Mouse (Mus musculus): ENCODE measurements at regions not wholly inside any gene's neighbourhood (a gene's known extent, or its start where the extent isn't known, plus 50 kb on each side); places are given as distances from the start of the nearest gene placed in this dataset.
A peak's percentile ranks its signal among the peaks of the same experiment; 100 is the strongest.

DNA sequence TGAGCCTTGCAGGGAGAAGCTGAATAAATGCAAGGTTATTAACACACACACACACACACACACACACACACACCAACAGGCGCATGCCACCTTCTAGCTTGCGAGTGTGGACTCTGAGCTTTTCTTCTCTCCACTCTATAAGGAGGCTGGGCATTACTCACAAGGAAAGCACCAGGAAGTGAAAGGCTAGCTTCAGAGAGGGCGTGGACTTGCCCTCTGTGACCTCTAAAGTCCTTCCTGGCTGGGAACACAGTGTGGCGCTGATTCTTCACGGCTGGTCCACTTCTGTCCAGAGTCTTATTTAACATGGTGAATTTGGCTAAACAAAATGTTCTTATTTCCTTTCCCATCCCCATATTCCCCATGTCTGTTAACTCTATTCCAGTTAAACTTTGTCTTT is 185.1 kb downstream of the Maf start:
- Histone ChIP-seq H3K4me1 (replicated peaks; ENCODE audit: control insufficient read depth, insufficient read depth, low read length) (no peaks in the 10 kb centered on the region), H3K36me3 (ENCODE audit: control insufficient read depth, insufficient read depth, low read length) (no peaks in the 10 kb centered on the region), H3K27ac (ENCODE audit: low read depth, low read length) (no peak overlapping the region), H3K9ac (ENCODE audit: low read depth, low read length) (no peak overlapping the region), H3K4me3 (ENCODE audit: low read depth, low read length) (no peak overlapping the region), H3K9me3 (ENCODE audit: control insufficient read depth, low read length) (no peaks in the 10 kb centered on the region), H3K4me2 (no peak overlapping the region), H3K27me3 (replicated peaks; ENCODE audit: control insufficient read depth, insufficient read depth, low read length) (no peaks in the 10 kb centered on the region)
- DNase-seq (ENCODE audit: low spot score): no peak
- WGBS: 70% methylated on average over 5 of the region's 5 CpGs
- no peak for ATAC-seq (replicated peaks; ENCODE audit: low FRiP score)

GRCm38 (mm10) chr8:115515647-115516046 is 191.9 kb downstream of the Maf start:
- ATAC-seq (replicated peaks; ENCODE audit: low FRiP score): no peak
- Histone ChIP-seq H3K4me3 (ENCODE audit: low read depth, low read length) (no peak overlapping the region), H3K36me3 (ENCODE audit: control insufficient read depth, insufficient read depth, low read length) (no peaks in the 10 kb centered on the region), H3K27ac (ENCODE audit: low read depth, low read length) (no peak overlapping the region), H3K4me1 (replicated peaks; ENCODE audit: control insufficient read depth, insufficient read depth, low read length) (no peaks in the 10 kb centered on the region), H3K27me3 (replicated peaks; ENCODE audit: control insufficient read depth, insufficient read depth, low read length) (no peaks in the 10 kb centered on the region), H3K4me2 (no peak overlapping the region), H3K9ac (ENCODE audit: low read depth, low read length) (no peak overlapping the region), H3K9me3 (ENCODE audit: control insufficient read depth, low read length) (no peaks in the 10 kb centered on the region)
- 49% methylated on average over 4 of the region's 4 CpGs for WGBS
- no peak for DNase-seq (ENCODE audit: low spot score)

DNA sequence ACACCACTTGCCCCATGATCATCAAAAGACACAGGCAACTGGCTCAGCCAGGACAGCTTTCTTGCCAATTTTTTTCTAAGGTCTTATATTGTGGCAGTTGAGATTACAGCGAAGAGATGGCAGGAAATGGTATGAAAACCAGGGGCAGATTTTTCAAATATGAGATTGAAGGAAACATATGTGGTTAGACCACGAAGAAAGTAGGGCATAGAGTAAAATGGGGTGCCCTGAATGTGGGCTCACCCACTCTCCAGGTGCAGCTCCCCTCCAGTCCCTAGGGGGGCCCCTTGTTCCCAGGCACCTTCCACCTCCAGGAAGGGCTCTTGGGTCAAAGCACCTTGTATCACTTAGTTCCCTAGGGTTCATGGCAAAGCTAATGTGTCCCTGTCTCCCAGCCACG is 193.1 kb downstream of the Maf start:
- no peak overlapping the region for H3K9ac ChIP-seq (ENCODE audit: low read depth, low read length)
- H3K9me3 ChIP-seq (ENCODE audit: control insufficient read depth, low read length): no peaks in the 10 kb centered on the region
- DNase-seq (ENCODE audit: low spot score): no peak
- H3K27me3 ChIP-seq (replicated peaks; ENCODE audit: control insufficient read depth, insufficient read depth, low read length): no peaks in the 10 kb centered on the region
- H3K4me2 ChIP-seq: no peak overlapping the region
- 59% methylated on average over 3 of the region's 3 CpGs for WGBS
- no peak overlapping the region for H3K4me3 ChIP-seq (ENCODE audit: low read depth, low read length)
- ATAC-seq (replicated peaks; ENCODE audit: low FRiP score): no peak
- no peak overlapping the region for H3K27ac ChIP-seq (ENCODE audit: low read depth, low read length)
- no peaks in the 10 kb centered on the region for H3K36me3 ChIP-seq (ENCODE audit: control insufficient read depth, insufficient read depth, low read length)
- H3K4me1 ChIP-seq (replicated peaks; ENCODE audit: control insufficient read depth, insufficient read depth, low read length): no peaks in the 10 kb centered on the region

- no peak overlapping the region for H3K27ac ChIP-seq (ENCODE audit: low read depth, low read length)
- H3K36me3 ChIP-seq (ENCODE audit: control insufficient read depth, insufficient read depth, low read length): no peaks in the 10 kb centered on the region
- no peak overlapping the region for H3K4me3 ChIP-seq (ENCODE audit: low read depth, low read length)
- H3K9me3 ChIP-seq (ENCODE audit: control insufficient read depth, low read length): no peaks in the 10 kb centered on the region
- WGBS: 80% methylated on average over 4 of the region's 4 CpGs
- no peak for ATAC-seq (replicated peaks; ENCODE audit: low FRiP score)
- peak overlapping the region; percentile 14; the same call in 1 of the 2 replicates for H3K4me2 ChIP-seq
- no peak for DNase-seq (ENCODE audit: low spot score)
- no peaks in the 10 kb centered on the region for H3K4me1 ChIP-seq (replicated peaks; ENCODE audit: control insufficient read depth, insufficient read depth, low read length)
- H3K9ac ChIP-seq (ENCODE audit: low read depth, low read length): no peak overlapping the region
- H3K27me3 ChIP-seq (replicated peaks; ENCODE audit: control insufficient read depth, insufficient read depth, low read length): no peaks in the 10 kb centered on the region
Observed at GRCm38 (mm10) chr8:115507180-115507579, 200.4 kb downstream of the Maf start.

DNA sequence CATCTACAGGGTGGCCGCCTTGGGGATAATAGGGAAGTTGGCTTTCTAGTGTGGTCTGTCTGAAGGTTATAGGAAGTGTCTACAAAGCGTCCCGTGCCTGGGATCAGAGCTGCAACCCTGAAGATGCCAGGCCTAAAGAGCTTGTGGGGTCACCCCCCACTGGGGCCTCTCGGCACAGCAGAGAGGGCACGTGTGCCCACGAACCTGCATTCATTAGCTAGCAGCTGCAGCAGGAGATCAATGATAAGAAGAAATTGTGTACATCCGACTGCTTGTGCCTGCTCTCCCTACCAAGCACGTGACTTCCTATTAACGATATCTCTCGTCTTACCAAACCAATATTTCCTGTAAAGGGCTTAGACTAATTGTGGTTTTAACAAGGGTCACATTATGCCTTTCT is 200.9 kb downstream of the Maf start:
- no peak overlapping the region for H3K27ac ChIP-seq (ENCODE audit: low read depth, low read length)
- no peak overlapping the region for H3K4me3 ChIP-seq (ENCODE audit: low read depth, low read length)
- no peaks in the 10 kb centered on the region for H3K9me3 ChIP-seq (ENCODE audit: control insufficient read depth, low read length)
- WGBS: 40% methylated on average over 10 of the region's 10 CpGs
- no peaks in the 10 kb centered on the region for H3K27me3 ChIP-seq (replicated peaks; ENCODE audit: control insufficient read depth, insufficient read depth, low read length)
- DNase-seq (ENCODE audit: low spot score) (no peak), ATAC-seq (replicated peaks; ENCODE audit: low FRiP score) (no peak)
- no peaks in the 10 kb centered on the region for H3K4me1 ChIP-seq (replicated peaks; ENCODE audit: control insufficient read depth, insufficient read depth, low read length)
- H3K9ac ChIP-seq (ENCODE audit: low read depth, low read length): no peak overlapping the region
- H3K4me2 ChIP-seq: 0 out of 2 replicates have a peak overlapping the region, but pooled peaks have one; percentile 14
- H3K36me3 ChIP-seq (ENCODE audit: control insufficient read depth, insufficient read depth, low read length): no peaks in the 10 kb centered on the region

DNA sequence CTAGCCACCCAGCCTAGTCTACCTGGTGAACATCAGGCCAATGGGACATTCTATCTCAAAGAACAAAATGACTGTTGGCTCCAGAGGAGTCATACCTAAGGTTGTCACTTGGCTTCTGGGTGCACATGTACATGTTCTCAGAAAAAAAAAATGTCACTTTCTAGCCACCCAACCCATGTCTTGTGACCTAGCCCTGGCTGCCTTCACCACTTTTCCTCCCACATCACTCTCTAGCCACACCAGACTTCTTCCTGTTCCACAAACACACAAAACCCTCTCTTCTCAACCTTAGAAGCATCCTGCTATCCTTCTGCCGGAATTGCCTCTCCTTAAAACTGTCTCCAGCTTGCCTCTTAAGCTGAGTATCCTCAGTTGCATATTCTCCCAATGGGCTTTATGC is 211.6 kb downstream of the Maf start:
- Histone ChIP-seq H3K4me3 (ENCODE audit: low read depth, low read length) (no peak overlapping the region), H3K9me3 (ENCODE audit: control insufficient read depth, low read length) (no peaks in the 10 kb centered on the region), H3K9ac (ENCODE audit: low read depth, low read length) (no peak overlapping the region), H3K27ac (ENCODE audit: low read depth, low read length) (no peak overlapping the region), H3K27me3 (replicated peaks; ENCODE audit: control insufficient read depth, insufficient read depth, low read length) (no peaks in the 10 kb centered on the region), H3K36me3 (ENCODE audit: control insufficient read depth, insufficient read depth, low read length) (no peaks in the 10 kb centered on the region), H3K4me2 (no peak overlapping the region), H3K4me1 (replicated peaks; ENCODE audit: control insufficient read depth, insufficient read depth, low read length) (no peaks in the 10 kb centered on the region)
- DNase-seq (ENCODE audit: low spot score) (no peak), ATAC-seq (replicated peaks; ENCODE audit: low FRiP score) (no peak)
- 74% methylated on average over 1 of the region's 1 CpGs for WGBS

GRCm38 (mm10) chr8:115494353-115494752 is 213.2 kb downstream of the Maf start:
- WGBS: 79% methylated on average over 8 of the region's 8 CpGs
- ATAC-seq (replicated peaks; ENCODE audit: low FRiP score): no peak

GRCm38 (mm10) chr8:115486904-115487303 is 220.7 kb downstream of the Maf start:
- Histone ChIP-seq H3K9me3 (ENCODE audit: control insufficient read depth, low read length) (no peaks in the 10 kb centered on the region), H3K36me3 (ENCODE audit: control insufficient read depth, insufficient read depth, low read length) (no peaks in the 10 kb centered on the region), H3K9ac (ENCODE audit: low read depth, low read length) (no peak overlapping the region), H3K4me2 (no peak overlapping the region), H3K27ac (ENCODE audit: low read depth, low read length) (no peak overlapping the region), H3K27me3 (replicated peaks; ENCODE audit: control insufficient read depth, insufficient read depth, low read length) (no peaks in the 10 kb centered on the region), H3K4me3 (ENCODE audit: low read depth, low read length) (no peak overlapping the region), H3K4me1 (replicated peaks; ENCODE audit: control insufficient read depth, insufficient read depth, low read length) (no peaks in the 10 kb centered on the region)
- 28% methylated on average over 3 of the region's 3 CpGs for WGBS
- DNase-seq (ENCODE audit: low spot score) (no peak), ATAC-seq (replicated peaks; ENCODE audit: low FRiP score) (no peak)

More at GRCm38 (mm10) chr8:115494353-115494752, 213.2 kb downstream of the Maf start:
- no peak overlapping the region for H3K4me2 ChIP-seq
- H3K9me3 ChIP-seq (ENCODE audit: control insufficient read depth, low read length): no peaks in the 10 kb centered on the region
- DNase-seq (ENCODE audit: low spot score): no peak
- H3K9ac ChIP-seq (ENCODE audit: low read depth, low read length): no peak overlapping the region
- H3K27me3 ChIP-seq (replicated peaks; ENCODE audit: control insufficient read depth, insufficient read depth, low read length): no peaks in the 10 kb centered on the region
- H3K27ac ChIP-seq (ENCODE audit: low read depth, low read length): no peak overlapping the region
- H3K4me1 ChIP-seq (replicated peaks; ENCODE audit: control insufficient read depth, insufficient read depth, low read length): no peaks in the 10 kb centered on the region
- H3K36me3 ChIP-seq (ENCODE audit: control insufficient read depth, insufficient read depth, low read length): no peaks in the 10 kb centered on the region
- H3K4me3 ChIP-seq (ENCODE audit: low read depth, low read length): no peak overlapping the region

- DNase-seq (ENCODE audit: low spot score): no peak
- Histone ChIP-seq H3K4me3 (ENCODE audit: low read depth, low read length) (no peak overlapping the region), H3K27ac (ENCODE audit: low read depth, low read length) (no peak overlapping the region), H3K9ac (ENCODE audit: low read depth, low read length) (no peak overlapping the region), H3K36me3 (ENCODE audit: control insufficient read depth, insufficient read depth, low read length) (no peaks in the 10 kb centered on the region), H3K27me3 (replicated peaks; ENCODE audit: control insufficient read depth, insufficient read depth, low read length) (no peaks in the 10 kb centered on the region), H3K4me2 (no peak overlapping the region), H3K4me1 (replicated peaks; ENCODE audit: control insufficient read depth, insufficient read depth, low read length) (no peaks in the 10 kb centered on the region), H3K9me3 (ENCODE audit: control insufficient read depth, low read length) (no peaks in the 10 kb centered on the region)
- ATAC-seq (replicated peaks; ENCODE audit: low FRiP score): no peak
- WGBS: 66% methylated on average over 7 of the region's 7 CpGs
Observed at GRCm38 (mm10) chr8:115481136-115481535, 226.5 kb downstream of the Maf start.

Measured in liver, embryonic 11.5 days (tissue).